In genomic region chr16:78264442-78265150, GRCm38 (mm10) we compare ENCODE assay signal across 7 mouse cellular contexts. TPM values are rescaled to one million over a fixed set of nuclear protein-coding genes. Genes with fewer than 3 reads are reported as not detected.
DNase-seq lines count a peak whose midpoint lies in the region; ATAC-seq and TF ChIP-seq lines count a peak whose summit lies in the region.

No protein-coding gene starts in this region.

- WGBS in lung, postnatal 0 days, result 21% methylated on average over 16 of the region's 16 CpGs
- 10% methylated on average over 16 of the region's 16 CpGs for WGBS in forebrain, embryonic 13.5 days
- WGBS in limb, embryonic 13.5 days, result 18% methylated on average over 16 of the region's 16 CpGs
- 16% methylated on average over 16 of the region's 16 CpGs for WGBS in neural tube, embryonic 14.5 days

- H3K27ac ChIP-seq in lung, postnatal 0 days (ENCODE audit: low read length), result peak overlapping the region; percentile 86
- H3K27ac ChIP-seq in forebrain, embryonic 13.5 days, result no peak overlapping the region
- H3K27ac ChIP-seq in limb, embryonic 13.5 days, result no peak overlapping the region
- no peak overlapping the region for H3K27ac ChIP-seq in neural tube, embryonic 14.5 days (ENCODE audit: low read depth, low read length)

- no peak for DNase-seq in lung, postnatal 0 days (ENCODE audit: low spot score)
- DNase-seq in lung, postnatal 10 days, result no peak
- DNase-seq in gastrocnemius, adult 8-10 months (ENCODE audit: low spot score in 2 of 2), result no peak
- no peak for DNase-seq in spleen, postnatal 14 days (ENCODE audit: low spot score in 2 of 2)

- TF ChIP-seq EP300 in lung, postnatal 0 days (IDR thresholded peaks at IDR 0.05), result no peak

- TF ChIP-seq CTCF in lung, postnatal 0 days (IDR thresholded peaks at IDR 0.05), result no peak

- H3K9ac ChIP-seq in lung, postnatal 0 days (replicated peaks; ENCODE audit: low read depth), result peak overlapping the region; percentile 20
- peak overlapping the region; percentile 51 for H3K9ac ChIP-seq in forebrain, embryonic 13.5 days
- peak overlapping the region; percentile 53; the same call in 1 of the 2 replicates for H3K9ac ChIP-seq in limb, embryonic 13.5 days
- no peak overlapping the region for H3K9ac ChIP-seq in neural tube, embryonic 14.5 days (replicated peaks; ENCODE audit: low read depth, low read length)

- H3K4me1 ChIP-seq in lung, postnatal 0 days (ENCODE audit: insufficient read depth, low read depth, low read length), result peaks cover 5% of the 10 kb centered on the region; the same call in 1 of the 2 replicates
- H3K4me1 ChIP-seq in forebrain, embryonic 13.5 days, result peaks cover 15% of the 10 kb centered on the region
- peaks cover 33% of the 10 kb centered on the region for H3K4me1 ChIP-seq in limb, embryonic 13.5 days
- H3K4me1 ChIP-seq in neural tube, embryonic 14.5 days (ENCODE audit: control insufficient read depth, insufficient read depth, low read length), result no peaks in the 10 kb centered on the region

- no peaks in the 10 kb centered on the region for H3K9me3 ChIP-seq in lung, postnatal 0 days (ENCODE audit: low read length)
- no peaks in the 10 kb centered on the region for H3K9me3 ChIP-seq in forebrain, embryonic 13.5 days (replicated peaks)
- no peaks in the 10 kb centered on the region for H3K9me3 ChIP-seq in limb, embryonic 13.5 days
- no peaks in the 10 kb centered on the region for H3K9me3 ChIP-seq in neural tube, embryonic 14.5 days (ENCODE audit: control insufficient read depth, low read length)

- peak; percentile 39 for ATAC-seq in lung, postnatal 0 days
- peak; percentile 50; the same call in 1 of the 2 replicates for ATAC-seq in forebrain, embryonic 13.5 days
- ATAC-seq in limb, embryonic 13.5 days (ENCODE audit: low FRiP score, low read depth), result no peak
- peak; percentile 63 for ATAC-seq in neural tube, embryonic 14.5 days (ENCODE audit: low read depth)

- peak overlapping the region; percentile 31 for H3K4me3 ChIP-seq in lung, postnatal 0 days (ENCODE audit: low read depth, low read length)
- H3K4me3 ChIP-seq in forebrain, embryonic 13.5 days, result peak overlapping the region; percentile 43
- peak overlapping the region; percentile 46 for H3K4me3 ChIP-seq in limb, embryonic 13.5 days
- H3K4me3 ChIP-seq in neural tube, embryonic 14.5 days (ENCODE audit: low read depth, low read length), result peak overlapping the region; percentile 31

- no peaks in the 10 kb centered on the region for H3K36me3 ChIP-seq in lung, postnatal 0 days (ENCODE audit: insufficient read depth, low read length)
- no peaks in the 10 kb centered on the region for H3K36me3 ChIP-seq in forebrain, embryonic 13.5 days (ENCODE audit: poor library complexity, severe bottlenecking)
- no peaks in the 10 kb centered on the region for H3K36me3 ChIP-seq in limb, embryonic 13.5 days
- H3K36me3 ChIP-seq in neural tube, embryonic 14.5 days (ENCODE audit: control insufficient read depth, insufficient read depth, low read length), result no peaks in the 10 kb centered on the region

- peak overlapping the region; percentile 55 for H3K4me2 ChIP-seq in lung, postnatal 0 days (replicated peaks; ENCODE audit: low read depth, low read length)
- peak overlapping the region; percentile 70 for H3K4me2 ChIP-seq in forebrain, embryonic 13.5 days
- H3K4me2 ChIP-seq in limb, embryonic 13.5 days (replicated peaks), result peak overlapping the region; percentile 70
- peak overlapping the region; percentile 49 for H3K4me2 ChIP-seq in neural tube, embryonic 14.5 days (ENCODE audit: low read depth, low read length)

- H3K27me3 ChIP-seq in lung, postnatal 0 days (replicated peaks; ENCODE audit: insufficient read depth, low read length), result no peaks in the 10 kb centered on the region
- peaks cover 22% of the 10 kb centered on the region for H3K27me3 ChIP-seq in forebrain, embryonic 13.5 days
- H3K27me3 ChIP-seq in limb, embryonic 13.5 days, result no peaks in the 10 kb centered on the region
- H3K27me3 ChIP-seq in neural tube, embryonic 14.5 days (ENCODE audit: control insufficient read depth, insufficient read depth, low read length), result no peaks in the 10 kb centered on the region

RNA-seq across cellular contexts. Expression of gene Cxadr, which starts 36.7 kb away (rescaled TPM):
- 49.3 and 61.1 TPM in 2 replicates for polyA plus RNA-seq in lung, postnatal 0 days (2015; fragmentation: Nextera tagmentation; extraction: Ambion mirVana)
- polyA plus RNA-seq in forebrain, embryonic 13.5 days (2015; fragmentation: Nextera tagmentation; extraction: Ambion mirVana), result 101 and 110 TPM in 2 replicates
- 22.9 and 25.6 TPM in 2 replicates for polyA plus RNA-seq in limb, embryonic 13.5 days (2015; fragmentation: Nextera tagmentation; extraction: Ambion mirVana)
- polyA plus RNA-seq in neural tube, embryonic 14.5 days (2014; fragmentation: Nextera tagmentation; extraction: Ambion mirVana), result 99.4 and 115 TPM in 2 replicates
- total RNA-seq in gastrocnemius, adult 8-10 months (2022), result 1 to 10 TPM in 1 of 4 experiments, under 1 TPM in 3; 0.34 to 1.0 (median 0.53) TPM
